Mouse (Mus musculus): ENCODE measurements around the gene Rab6b. TPM values are rescaled to one million over a fixed set of nuclear protein-coding genes. Genes with fewer than 3 reads are reported as not detected.
A peak's percentile ranks its signal among the peaks of the same experiment; 100 is the strongest.

The Rab6b gene
- polyA plus RNA-seq, 1 experiment from 2014 or later: 4.3 TPM

DNA sequence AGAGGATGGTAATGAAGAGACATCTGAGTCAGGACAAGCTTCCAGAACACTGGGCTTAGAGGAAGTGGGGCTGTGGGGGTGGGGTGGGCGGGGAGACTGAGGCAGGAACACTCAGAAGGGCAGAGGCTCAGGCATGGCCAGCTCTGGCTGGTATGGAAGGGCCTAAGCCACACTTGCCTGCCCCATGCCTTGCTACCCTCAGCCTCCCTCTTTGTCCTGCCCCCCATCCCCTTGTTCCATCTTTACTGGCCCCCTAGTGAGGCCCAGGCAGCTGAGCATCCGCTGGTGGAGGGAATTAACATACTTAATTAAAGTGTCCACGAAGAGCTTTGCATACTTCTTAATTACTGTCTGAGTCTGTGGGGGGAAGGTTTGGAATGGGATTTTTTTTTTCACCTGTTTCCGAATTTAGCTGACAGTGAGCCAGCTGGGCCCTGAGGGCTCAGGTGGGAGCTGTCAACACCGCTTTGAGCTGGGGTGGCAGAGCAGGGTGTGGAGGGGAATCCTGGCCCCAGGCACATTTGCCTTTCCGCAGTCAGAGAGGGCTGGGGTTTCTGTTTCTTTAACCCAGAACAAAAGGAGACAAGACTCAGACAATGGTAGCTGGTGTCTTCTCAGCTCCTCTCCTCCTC is 22.0 kb downstream of the Rab6b start:
- H3K9ac ChIP-seq (ENCODE audit: low read depth, low read length): no peak overlapping the region
- H3K4me2 ChIP-seq (replicated peaks; ENCODE audit: low read depth): no peak overlapping the region
- no peak for ATAC-seq
- no peak overlapping the region for H3K27ac ChIP-seq (ENCODE audit: low read depth, low read length)
- no peaks in the 10 kb centered on the region for H3K36me3 ChIP-seq (ENCODE audit: control insufficient read depth, insufficient read depth)
- no peaks in the 10 kb centered on the region for H3K27me3 ChIP-seq (replicated peaks; ENCODE audit: control insufficient read depth, insufficient read depth, low read length)
- H3K9me3 ChIP-seq (ENCODE audit: control insufficient read depth): no peaks in the 10 kb centered on the region
- H3K4me1 ChIP-seq (replicated peaks; ENCODE audit: control insufficient read depth, insufficient read depth, low read length): no peaks in the 10 kb centered on the region
- WGBS: 73% methylated on average over 6 of the region's 6 CpGs
- no peak overlapping the region for H3K4me3 ChIP-seq (ENCODE audit: low read depth, low read length)
- TF ChIP-seq CTCF (IDR thresholded peaks at IDR 0.05; ENCODE audit: low read depth): no peak

DNA sequence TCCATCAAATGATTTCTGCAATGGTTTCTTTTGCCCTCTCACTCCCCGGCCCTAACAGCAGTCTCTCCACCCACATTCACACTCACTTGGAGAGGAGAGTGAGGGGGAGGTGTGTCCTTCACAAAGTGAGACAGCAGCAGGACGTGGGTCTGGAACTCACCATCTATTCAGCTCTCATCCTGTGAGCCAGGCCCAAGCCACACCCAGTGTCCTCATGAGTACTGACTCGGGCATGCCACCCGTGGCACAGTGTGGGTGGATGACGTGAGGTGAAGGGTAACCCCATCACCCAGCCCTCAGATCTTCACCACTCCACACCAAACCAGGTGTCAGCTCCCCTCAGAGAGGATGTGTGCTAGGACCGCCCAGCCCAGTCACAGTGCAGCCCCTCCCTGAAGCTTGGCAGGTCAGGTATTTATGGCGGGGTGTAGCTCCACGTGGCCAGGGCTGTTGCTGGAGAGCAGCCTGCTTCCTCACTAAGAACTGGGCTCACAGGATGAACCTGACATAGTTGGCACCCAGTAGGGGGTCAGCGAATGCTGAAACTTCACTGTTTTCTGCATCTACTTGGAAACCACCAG is 23.0 kb downstream of the Rab6b start:
- no peak overlapping the region for H3K27ac ChIP-seq (ENCODE audit: low read depth, low read length)
- no peaks in the 10 kb centered on the region for H3K36me3 ChIP-seq (ENCODE audit: control insufficient read depth, insufficient read depth)
- ATAC-seq: peak; percentile 75
- TF ChIP-seq CTCF (IDR thresholded peaks at IDR 0.05; ENCODE audit: low read depth): no peak
- 30% methylated on average over 9 of the region's 9 CpGs for WGBS
- H3K27me3 ChIP-seq (replicated peaks; ENCODE audit: control insufficient read depth, insufficient read depth, low read length): no peaks in the 10 kb centered on the region
- H3K4me2 ChIP-seq (replicated peaks; ENCODE audit: low read depth): no peak overlapping the region
- no peaks in the 10 kb centered on the region for H3K9me3 ChIP-seq (ENCODE audit: control insufficient read depth)
- H3K9ac ChIP-seq (ENCODE audit: low read depth, low read length): no peak overlapping the region
- no peak overlapping the region for H3K4me3 ChIP-seq (ENCODE audit: low read depth, low read length)
- no peaks in the 10 kb centered on the region for H3K4me1 ChIP-seq (replicated peaks; ENCODE audit: control insufficient read depth, insufficient read depth, low read length)

DNA sequence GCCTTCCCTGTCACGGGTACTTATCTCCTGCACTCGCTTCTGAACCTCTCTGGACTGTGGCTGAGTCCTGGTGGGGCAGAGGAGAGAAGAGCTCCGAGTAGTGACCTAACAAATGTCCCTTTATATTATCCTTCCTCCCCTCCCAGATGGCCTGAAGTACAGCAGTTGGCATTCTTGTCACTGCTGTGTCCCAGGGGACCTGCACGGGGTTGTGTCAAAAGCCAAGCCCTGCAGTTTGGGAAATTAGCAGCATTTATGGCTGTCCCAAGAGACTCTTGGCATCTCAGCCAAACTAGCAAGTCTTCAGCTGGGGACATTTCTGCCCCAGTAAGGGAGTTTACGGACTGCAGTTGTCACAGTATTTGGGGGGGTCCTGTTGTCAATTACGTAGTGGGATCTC is 27.9 kb downstream of the Rab6b start:
- H3K4me1 ChIP-seq (replicated peaks; ENCODE audit: control insufficient read depth, insufficient read depth, low read length): no peaks in the 10 kb centered on the region
- no peak for TF ChIP-seq CTCF (IDR thresholded peaks at IDR 0.05; ENCODE audit: low read depth)
- H3K4me2 ChIP-seq (replicated peaks; ENCODE audit: low read depth): no peak overlapping the region
- no peaks in the 10 kb centered on the region for H3K9me3 ChIP-seq (ENCODE audit: control insufficient read depth)
- ATAC-seq: no peak
- no peaks in the 10 kb centered on the region for H3K36me3 ChIP-seq (ENCODE audit: control insufficient read depth, insufficient read depth)
- H3K27me3 ChIP-seq (replicated peaks; ENCODE audit: control insufficient read depth, insufficient read depth, low read length): no peaks in the 10 kb centered on the region
- H3K4me3 ChIP-seq (ENCODE audit: low read depth, low read length): no peak overlapping the region
- no peak overlapping the region for H3K9ac ChIP-seq (ENCODE audit: low read depth, low read length)
- WGBS: 81% methylated on average over 6 of the region's 6 CpGs
- H3K27ac ChIP-seq (ENCODE audit: low read depth, low read length): no peak overlapping the region

DNA sequence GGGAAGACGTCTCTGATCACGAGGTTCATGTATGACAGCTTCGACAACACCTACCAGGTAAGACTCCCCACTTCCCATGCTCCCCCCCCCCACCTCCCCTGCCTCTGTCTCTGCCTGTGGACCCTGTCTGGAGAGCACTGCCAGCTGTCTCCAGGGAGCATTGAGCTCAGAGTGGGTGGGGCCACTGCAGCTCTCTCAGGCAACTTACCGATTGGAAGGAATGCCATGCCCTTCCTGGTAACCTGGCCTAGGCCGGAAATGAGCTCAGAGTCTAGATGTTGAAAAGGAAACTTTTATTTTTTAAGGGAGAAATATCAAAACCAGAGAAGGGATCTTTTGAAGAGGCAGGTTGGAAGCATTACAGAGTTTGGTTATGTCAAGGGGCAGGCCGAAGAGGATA is 28.8 kb downstream of the Rab6b start:
- Histone ChIP-seq H3K27me3 (replicated peaks; ENCODE audit: control insufficient read depth, insufficient read depth, low read length) (no peaks in the 10 kb centered on the region), H3K9me3 (ENCODE audit: control insufficient read depth) (no peaks in the 10 kb centered on the region), H3K4me3 (ENCODE audit: low read depth, low read length) (no peak overlapping the region), H3K4me2 (replicated peaks; ENCODE audit: low read depth) (no peak overlapping the region), H3K9ac (ENCODE audit: low read depth, low read length) (no peak overlapping the region), H3K36me3 (ENCODE audit: control insufficient read depth, insufficient read depth) (no peaks in the 10 kb centered on the region), H3K27ac (ENCODE audit: low read depth, low read length) (no peak overlapping the region), H3K4me1 (replicated peaks; ENCODE audit: control insufficient read depth, insufficient read depth, low read length) (no peaks in the 10 kb centered on the region)
- 85% methylated on average over 6 of the region's 6 CpGs for WGBS
- no peak for TF ChIP-seq CTCF (IDR thresholded peaks at IDR 0.05; ENCODE audit: low read depth)
- no peak for ATAC-seq

DNA sequence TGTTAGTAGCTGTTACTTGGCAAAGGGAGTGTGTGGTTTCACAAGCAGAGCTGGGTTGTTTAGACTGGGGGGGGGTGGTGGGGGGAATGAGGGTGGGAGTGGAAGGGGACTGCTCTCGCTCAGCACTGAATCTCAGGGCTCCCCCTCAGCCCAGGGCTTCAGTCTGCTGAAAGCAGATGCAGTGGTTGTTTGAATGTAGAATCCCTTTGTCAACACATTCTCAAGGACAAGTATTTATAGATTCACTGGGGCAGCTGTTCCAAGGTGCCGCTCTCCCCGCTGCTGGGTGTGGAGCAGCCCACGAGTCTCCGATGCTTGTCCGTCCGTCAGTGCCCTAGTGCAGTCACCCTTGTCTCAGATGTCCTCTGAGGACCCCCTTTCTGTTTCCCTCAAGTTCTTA is 29.7 kb downstream of the Rab6b start:
- no peak overlapping the region for H3K9ac ChIP-seq (ENCODE audit: low read depth, low read length)
- H3K4me3 ChIP-seq (ENCODE audit: low read depth, low read length): no peak overlapping the region
- no peak overlapping the region for H3K4me2 ChIP-seq (replicated peaks; ENCODE audit: low read depth)
- ATAC-seq: no peak
- no peak for TF ChIP-seq CTCF (IDR thresholded peaks at IDR 0.05; ENCODE audit: low read depth)
- no peaks in the 10 kb centered on the region for H3K27me3 ChIP-seq (replicated peaks; ENCODE audit: control insufficient read depth, insufficient read depth, low read length)
- no peak overlapping the region for H3K27ac ChIP-seq (ENCODE audit: low read depth, low read length)
- no peaks in the 10 kb centered on the region for H3K36me3 ChIP-seq (ENCODE audit: control insufficient read depth, insufficient read depth)
- WGBS: 71% methylated on average over 7 of the region's 7 CpGs
- no peaks in the 10 kb centered on the region for H3K4me1 ChIP-seq (replicated peaks; ENCODE audit: control insufficient read depth, insufficient read depth, low read length)
- H3K9me3 ChIP-seq (ENCODE audit: control insufficient read depth): no peaks in the 10 kb centered on the region

DNA sequence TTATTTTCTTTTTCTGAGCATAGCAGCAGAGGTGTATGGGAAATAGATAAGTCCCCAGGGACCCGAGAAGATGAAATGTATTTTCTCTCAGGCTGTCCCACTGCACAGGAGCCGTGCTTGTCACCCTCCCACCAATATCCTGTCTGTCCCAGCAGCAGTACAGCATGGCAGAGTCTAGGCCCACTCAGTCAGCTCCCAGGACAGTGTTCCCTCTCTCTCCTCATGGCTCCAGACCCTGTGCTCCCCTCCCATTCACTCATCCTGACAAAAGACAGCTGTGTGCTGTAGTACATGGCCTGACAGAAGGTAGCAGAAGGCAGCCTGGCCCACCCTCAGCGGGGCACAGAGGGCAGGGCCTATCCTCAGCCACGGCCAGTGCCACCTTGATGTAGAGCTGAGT is 32.3 kb downstream of the Rab6b start:
- H3K27ac ChIP-seq (ENCODE audit: low read depth, low read length): no peak overlapping the region
- no peaks in the 10 kb centered on the region for H3K36me3 ChIP-seq (ENCODE audit: control insufficient read depth, insufficient read depth)
- no peaks in the 10 kb centered on the region for H3K9me3 ChIP-seq (ENCODE audit: control insufficient read depth)
- no peak overlapping the region for H3K9ac ChIP-seq (ENCODE audit: low read depth, low read length)
- ATAC-seq: no peak
- no peak overlapping the region for H3K4me3 ChIP-seq (ENCODE audit: low read depth, low read length)
- H3K4me2 ChIP-seq (replicated peaks; ENCODE audit: low read depth): no peak overlapping the region
- WGBS: 65% methylated on average over 4 of the region's 4 CpGs
- no peaks in the 10 kb centered on the region for H3K4me1 ChIP-seq (replicated peaks; ENCODE audit: control insufficient read depth, insufficient read depth, low read length)
- no peaks in the 10 kb centered on the region for H3K27me3 ChIP-seq (replicated peaks; ENCODE audit: control insufficient read depth, insufficient read depth, low read length)
- TF ChIP-seq CTCF (IDR thresholded peaks at IDR 0.05; ENCODE audit: low read depth): no peak

Data from intestine, postnatal 0 days (tissue).